Mouse (Mus musculus) liver, embryonic 14.5 days (tissue): Measurements from ENCODE around the gene Sh3gl1.

ENCODE experiments used
- CTCF ChIP-seq: IDR thresholded peaks from 2 replicates; pipeline ENCODE4 v1.5.1; 2016; ENCODE audit warnings: antibody characterized with exemption, low read depth, control low read depth
- EP300 ChIP-seq: IDR thresholded peaks from 2 replicates; pipeline ENCODE4 v1.6.1; 2016; ENCODE audit warnings: antibody characterized with exemption, low read depth

DNA sequence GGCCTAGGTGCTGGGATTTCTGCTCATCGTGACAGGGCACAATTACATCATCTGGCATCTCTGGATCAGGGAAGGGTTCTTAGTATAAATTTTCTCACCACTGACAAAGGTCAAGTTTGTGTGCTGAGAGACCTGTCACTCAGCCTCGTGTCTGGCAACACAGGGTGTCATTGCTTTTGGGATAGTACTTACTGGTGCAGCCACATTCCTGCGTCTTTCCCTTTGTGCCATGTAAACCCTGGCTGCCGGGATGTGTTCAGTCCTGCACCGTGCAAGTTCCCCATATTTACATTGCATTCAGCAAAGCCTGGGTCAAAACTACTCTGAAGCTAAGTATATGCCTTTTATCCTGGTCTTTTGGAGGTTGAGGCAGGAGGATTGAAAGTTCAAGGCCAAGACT, 14.9 kb upstream of the Sh3gl1 start:
- no peak for TF ChIP-seq EP300
- no peak for TF ChIP-seq CTCF
